Mouse (Mus musculus) inflammation-experienced regulatory T-cells, adult 6 months (primary cell): ENCODE data around the gene Dglucy. TPM values are rescaled to one million over a fixed set of nuclear protein-coding genes. Genes with fewer than 3 reads are reported as not detected.
"Not testable (repeated sequence)": the region's sequence is repeated elsewhere in the genome, so short reads cannot be mapped to it uniquely, and the experiment has no call there.

Experiments used
- ATAC-seq: one replicate; pipeline ENCODE4 v1.8.0; 2017
- polyA plus RNA-seq, 3 experiments: library from polyadenylated mRNA; unstranded; fragments of 100-300 nt; shearing (Covaris generic); gene quantifications; one replicate each; pipeline ENCODE4 v1.2.1; 2017

Gene Dglucy
- polyA plus RNA-seq, 3 experiments from 2014 or later, result 12.6 to 19.5 (median 14.1) TPM

GRCm38 (mm10) chr12:100781428-100782120 is 2.7 kb downstream of the Dglucy start:
- ATAC-seq, result no peak

- no peak for ATAC-seq
These were observed 5.3 kb downstream of the Dglucy start for GRCm38 (mm10) chr12:100784152-100784551.

- ATAC-seq, result no peak
These were observed 6.5 kb downstream of the Dglucy start for GRCm38 (mm10) chr12:100785344-100785743.

- no peak for ATAC-seq
These were observed 11.2 kb downstream of the Dglucy start for GRCm38 (mm10) chr12:100789981-100790550.

- ATAC-seq, result no peak
These were observed 12.6 kb downstream of the Dglucy start for GRCm38 (mm10) chr12:100791425-100791824.

GRCm38 (mm10) chr12:100794450-100795230 is 15.8 kb downstream of the Dglucy start:
- ATAC-seq, result no peak

- ATAC-seq, result no peak
These were observed 16.7 kb downstream of the Dglucy start for GRCm38 (mm10) chr12:100795390-100796036.

GRCm38 (mm10) chr12:100803391-100803790 is 24.5 kb downstream of the Dglucy start:
- not testable (repeated sequence) for ATAC-seq

- ATAC-seq, result no peak
These were observed 28.4 kb downstream of the Dglucy start for GRCm38 (mm10) chr12:100807280-100807679.

GRCm38 (mm10) chr12:100808609-100809280 is 29.9 kb downstream of the Dglucy start:
- no peak for ATAC-seq

- no peak for ATAC-seq
These were observed 31.7 kb downstream of the Dglucy start for GRCm38 (mm10) chr12:100810542-100810941.

- ATAC-seq, result no peak
These were observed 35.0 kb downstream of the Dglucy start for GRCm38 (mm10) chr12:100813901-100814300.

GRCm38 (mm10) chr12:100814671-100815070 is 35.8 kb downstream of the Dglucy start:
- no peak for ATAC-seq

GRCm38 (mm10) chr12:100816906-100817305 is 38.0 kb downstream of the Dglucy start:
- no peak for ATAC-seq

- no peak for ATAC-seq
These were observed 41.1 kb downstream of the Dglucy start for GRCm38 (mm10) chr12:100819965-100820364.

GRCm38 (mm10) chr12:100831021-100831420 is 52.2 kb downstream of the Dglucy start:
- ATAC-seq, result no peak

- ATAC-seq, result no peak
These were observed 52.9 kb downstream of the Dglucy start for GRCm38 (mm10) chr12:100831629-100832325.

- ATAC-seq, result peak; percentile 91
These were observed 58.4 kb downstream of the Dglucy start for GRCm38 (mm10) chr12:100837208-100837607.

- ATAC-seq, result peak; percentile 51
These were observed 60.3 kb downstream of the Dglucy start for GRCm38 (mm10) chr12:100839079-100839600.

GRCm38 (mm10) chr12:100839926-100840325 is 61.1 kb downstream of the Dglucy start:
- no peak for ATAC-seq

- peak; percentile 20 for ATAC-seq
These were observed 62.4 kb downstream of the Dglucy start for GRCm38 (mm10) chr12:100841211-100841792.
